Mouse (Mus musculus): Measurements from ENCODE around the gene Plcl2. TPM values are rescaled to one million over a fixed set of nuclear protein-coding genes. Genes with fewer than 3 reads are reported as not detected.

Plcl2 gene
- polyA plus RNA-seq, 1 experiment from 2014 or later: 6.8 TPM

GRCm38 (mm10) chr17:50544860-50545259 lies 35.7 kb downstream of the Plcl2 start:
- ATAC-seq (ENCODE audit: insufficient number of reproducible peaks, insufficient read depth, low FRiP score, low read depth): no peak
- H3K36me3 ChIP-seq (ENCODE audit: control insufficient read depth, insufficient read depth, low read length): no peaks in the 10 kb centered on the region
- 83% methylated on average over 1 of the region's 1 CpGs for WGBS
- H3K9ac ChIP-seq (ENCODE audit: low read length): no peak overlapping the region
- 0 out of 4 replicates have a peak, but pooled peaks cover 0 to 2% of the 10 kb centered on the region in 2 experiments for H3K4me1 ChIP-seq (ENCODE audit: control insufficient read depth in 2 of 2, insufficient read depth in 2 of 2, low read length in 2 of 2)
- H3K27me3 ChIP-seq (ENCODE audit: control insufficient read depth, insufficient read depth, low read length): no peaks in the 10 kb centered on the region
- no peak overlapping the region for H3K27ac ChIP-seq (replicated peaks in 1 of 2; ENCODE audit: control insufficient read depth in 1 of 2, insufficient read depth in 1 of 2, low read depth in 2 of 2, low read length in 2 of 2)
- H3K9me3 ChIP-seq (ENCODE audit: control insufficient read depth, low read length): peaks cover 4% of the 10 kb centered on the region; the same call in 1 of the 2 replicates
- H3K4me2 ChIP-seq (ENCODE audit: low read length): no peak overlapping the region
- H3K4me3 ChIP-seq (ENCODE audit: control insufficient read depth in 1 of 2, insufficient read depth in 1 of 2, low read depth in 1 of 2, low read length in 2 of 2): no peak overlapping the region

- Histone ChIP-seq H3K4me1 (ENCODE audit: control insufficient read depth in 2 of 2, insufficient read depth in 2 of 2, low read length in 2 of 2) (0 out of 4 replicates have a peak, but pooled peaks cover 0 to 2% of the 10 kb centered on the region in 2 experiments), H3K36me3 (ENCODE audit: control insufficient read depth, insufficient read depth, low read length) (no peaks in the 10 kb centered on the region), H3K9ac (ENCODE audit: low read length) (no peak overlapping the region), H3K9me3 (ENCODE audit: control insufficient read depth, low read length) (peaks cover 4% of the 10 kb centered on the region; the same call in 1 of the 2 replicates), H3K27ac (replicated peaks in 1 of 2; ENCODE audit: control insufficient read depth in 1 of 2, insufficient read depth in 1 of 2, low read depth in 2 of 2, low read length in 2 of 2) (no peak overlapping the region), H3K27me3 (ENCODE audit: control insufficient read depth, insufficient read depth, low read length) (no peaks in the 10 kb centered on the region), H3K4me2 (ENCODE audit: low read length) (no peak overlapping the region), H3K4me3 (ENCODE audit: control insufficient read depth in 1 of 2, insufficient read depth in 1 of 2, low read depth in 1 of 2, low read length in 2 of 2) (no peak overlapping the region)
- no peak for ATAC-seq (ENCODE audit: insufficient number of reproducible peaks, insufficient read depth, low FRiP score, low read depth)
- 47% methylated on average over 6 of the region's 6 CpGs for WGBS
Observed at GRCm38 (mm10) chr17:50545274-50545673, 36.1 kb downstream of the Plcl2 start.

GRCm38 (mm10) chr17:50552130-50552529 lies 42.9 kb downstream of the Plcl2 start:
- Histone ChIP-seq H3K9me3 (ENCODE audit: control insufficient read depth, low read length) (no peaks in the 10 kb centered on the region), H3K27ac (replicated peaks in 1 of 2; ENCODE audit: control insufficient read depth in 1 of 2, insufficient read depth in 1 of 2, low read depth in 2 of 2, low read length in 2 of 2) (no peak overlapping the region), H3K4me1 (ENCODE audit: control insufficient read depth in 2 of 2, insufficient read depth in 2 of 2, low read length in 2 of 2) (no peaks in the 10 kb centered on the region), H3K9ac (ENCODE audit: low read length) (no peak overlapping the region), H3K4me2 (ENCODE audit: low read length) (no peak overlapping the region), H3K4me3 (ENCODE audit: control insufficient read depth in 1 of 2, insufficient read depth in 1 of 2, low read depth in 1 of 2, low read length in 2 of 2) (no peak overlapping the region), H3K27me3 (ENCODE audit: control insufficient read depth, insufficient read depth, low read length) (no peaks in the 10 kb centered on the region), H3K36me3 (ENCODE audit: control insufficient read depth, insufficient read depth, low read length) (no peaks in the 10 kb centered on the region)
- 81% methylated on average over 2 of the region's 2 CpGs for WGBS
- no peak for ATAC-seq (ENCODE audit: insufficient number of reproducible peaks, insufficient read depth, low FRiP score, low read depth)

GRCm38 (mm10) chr17:50557566-50558238 lies 48.5 kb downstream of the Plcl2 start:
- Histone ChIP-seq H3K4me3 (ENCODE audit: control insufficient read depth in 1 of 2, insufficient read depth in 1 of 2, low read depth in 1 of 2, low read length in 2 of 2) (no peak overlapping the region), H3K27me3 (ENCODE audit: control insufficient read depth, insufficient read depth, low read length) (no peaks in the 10 kb centered on the region), H3K4me2 (ENCODE audit: low read length) (no peak overlapping the region), H3K9ac (ENCODE audit: low read length) (no peak overlapping the region), H3K4me1 (ENCODE audit: control insufficient read depth in 2 of 2, insufficient read depth in 2 of 2, low read length in 2 of 2) (0 out of 4 replicates have a peak, but pooled peaks cover 0 to 3% of the 10 kb centered on the region in 2 experiments), H3K36me3 (ENCODE audit: control insufficient read depth, insufficient read depth, low read length) (no peaks in the 10 kb centered on the region), H3K27ac (replicated peaks in 1 of 2; ENCODE audit: control insufficient read depth in 1 of 2, insufficient read depth in 1 of 2, low read depth in 2 of 2, low read length in 2 of 2) (no peak overlapping the region), H3K9me3 (ENCODE audit: control insufficient read depth, low read length) (no peaks in the 10 kb centered on the region)
- no peak for ATAC-seq (ENCODE audit: insufficient number of reproducible peaks, insufficient read depth, low FRiP score, low read depth)
- 90% methylated on average over 12 of the region's 12 CpGs for WGBS

GRCm38 (mm10) chr17:50558239-50558625 lies 49.0 kb downstream of the Plcl2 start:
- Histone ChIP-seq H3K9me3 (ENCODE audit: control insufficient read depth, low read length) (no peaks in the 10 kb centered on the region), H3K4me1 (ENCODE audit: control insufficient read depth in 2 of 2, insufficient read depth in 2 of 2, low read length in 2 of 2) (0 out of 4 replicates have a peak, but pooled peaks cover 0 to 3% of the 10 kb centered on the region in 2 experiments), H3K27ac (replicated peaks in 1 of 2; ENCODE audit: control insufficient read depth in 1 of 2, insufficient read depth in 1 of 2, low read depth in 2 of 2, low read length in 2 of 2) (no peak overlapping the region), H3K4me3 (ENCODE audit: control insufficient read depth in 1 of 2, insufficient read depth in 1 of 2, low read depth in 1 of 2, low read length in 2 of 2) (no peak overlapping the region), H3K27me3 (ENCODE audit: control insufficient read depth, insufficient read depth, low read length) (no peaks in the 10 kb centered on the region), H3K4me2 (ENCODE audit: low read length) (no peak overlapping the region), H3K9ac (ENCODE audit: low read length) (no peak overlapping the region), H3K36me3 (ENCODE audit: control insufficient read depth, insufficient read depth, low read length) (no peaks in the 10 kb centered on the region)
- ATAC-seq (ENCODE audit: insufficient number of reproducible peaks, insufficient read depth, low FRiP score, low read depth): no peak
- WGBS: 79% methylated on average over 4 of the region's 4 CpGs

GRCm38 (mm10) chr17:50565376-50566123 lies 56.3 kb downstream of the Plcl2 start:
- WGBS: 46% methylated on average over 8 of the region's 8 CpGs
- ATAC-seq (ENCODE audit: insufficient number of reproducible peaks, insufficient read depth, low FRiP score, low read depth): no peak
- peaks cover 0 to 6% of the 10 kb centered on the region in 2 experiments; a peak in 2 of 4 replicates for H3K4me1 ChIP-seq (ENCODE audit: control insufficient read depth in 2 of 2, insufficient read depth in 2 of 2, low read length in 2 of 2)

GRCm38 (mm10) chr17:50568846-50569245 lies 59.6 kb downstream of the Plcl2 start:
- H3K9ac ChIP-seq (ENCODE audit: low read length): no peak overlapping the region
- no peaks in the 10 kb centered on the region for H3K9me3 ChIP-seq (ENCODE audit: control insufficient read depth, low read length)
- H3K36me3 ChIP-seq (ENCODE audit: control insufficient read depth, insufficient read depth, low read length): no peaks in the 10 kb centered on the region
- H3K4me2 ChIP-seq (ENCODE audit: low read length): no peak overlapping the region
- no peak overlapping the region for H3K27ac ChIP-seq (replicated peaks in 1 of 2; ENCODE audit: control insufficient read depth in 1 of 2, insufficient read depth in 1 of 2, low read depth in 2 of 2, low read length in 2 of 2)
- WGBS: 90% methylated on average over 2 of the region's 2 CpGs
- peaks cover 0 to 3% of the 10 kb centered on the region in 2 experiments; a peak in 2 of 4 replicates for H3K4me1 ChIP-seq (ENCODE audit: control insufficient read depth in 2 of 2, insufficient read depth in 2 of 2, low read length in 2 of 2)
- H3K27me3 ChIP-seq (ENCODE audit: control insufficient read depth, insufficient read depth, low read length): no peaks in the 10 kb centered on the region
- no peak for ATAC-seq (ENCODE audit: insufficient number of reproducible peaks, insufficient read depth, low FRiP score, low read depth)
- H3K4me3 ChIP-seq (ENCODE audit: control insufficient read depth in 1 of 2, insufficient read depth in 1 of 2, low read depth in 1 of 2, low read length in 2 of 2): no peak overlapping the region

More at GRCm38 (mm10) chr17:50565376-50566123, 56.3 kb downstream of the Plcl2 start:
- Histone ChIP-seq H3K9ac (ENCODE audit: low read length) (no peak overlapping the region), H3K27ac (replicated peaks in 1 of 2; ENCODE audit: control insufficient read depth in 1 of 2, insufficient read depth in 1 of 2, low read depth in 2 of 2, low read length in 2 of 2) (no peak overlapping the region), H3K27me3 (ENCODE audit: control insufficient read depth, insufficient read depth, low read length) (no peaks in the 10 kb centered on the region), H3K36me3 (ENCODE audit: control insufficient read depth, insufficient read depth, low read length) (no peaks in the 10 kb centered on the region), H3K4me2 (ENCODE audit: low read length) (no peak overlapping the region), H3K4me3 (ENCODE audit: control insufficient read depth in 1 of 2, insufficient read depth in 1 of 2, low read depth in 1 of 2, low read length in 2 of 2) (no peak overlapping the region), H3K9me3 (ENCODE audit: control insufficient read depth, low read length) (no peaks in the 10 kb centered on the region)
